In genomic region chr6:116650406-116650805, GRCm38 (mm10) we compare ENCODE assay signal across 8 mouse cellular contexts. TPM values are rescaled to one million over a fixed set of nuclear protein-coding genes. Genes with fewer than 3 reads are reported as not detected.
DNase-seq lines count a peak whose midpoint lies in the region; ATAC-seq lines count a peak whose summit lies in the region.

Gene Depp1, plus strand, starts transcription at chr6:116650609.

- H3K27ac ChIP-seq in neural tube, embryonic 12.5 days, result no peak within 1 kb of the TSS

- H3K4me1 ChIP-seq in neural tube, embryonic 12.5 days, result no peaks in the 10 kb centered on the region; the same call in 1 of the 2 replicates

- no peak within 1 kb of the TSS for H3K9ac ChIP-seq in neural tube, embryonic 12.5 days

- 0 out of 2 replicates have a peak, but pooled peaks cover 3% of the 10 kb centered on the region for H3K27me3 ChIP-seq in neural tube, embryonic 12.5 days (replicated peaks)

- peaks cover 11% of the 10 kb centered on the region for H3K36me3 ChIP-seq in neural tube, embryonic 12.5 days

- no peak within 1 kb of the TSS for H3K4me3 ChIP-seq in neural tube, embryonic 12.5 days

- ATAC-seq in neural tube, embryonic 12.5 days (ENCODE audit: low FRiP score, low read depth), result no peak
- ATAC-seq in inflammation-experienced regulatory T-cells, adult 6 months, result no peak

- H3K4me2 ChIP-seq in neural tube, embryonic 12.5 days (replicated peaks), result no peak within 1 kb of the TSS

- peak; percentile 56 for DNase-seq in 416B (ENCODE audit: low read depth)
- peak; percentile 54 for DNase-seq in embryo, embryonic 11 days
- DNase-seq in heart, postnatal 25 days (ENCODE audit: low spot score), result peak; percentile 68
- peak; percentile 57 for DNase-seq in large intestine, adult 2 months (ENCODE audit: low read depth, low spot score)
- DNase-seq in spleen, postnatal 4 days (ENCODE audit: low spot score in 2 of 2), result no peak
- no peak for DNase-seq in spleen, postnatal 14 days (ENCODE audit: low spot score in 2 of 2)

- WGBS in large intestine, adult 2 months, result 5% methylated on average over 6 of the region's 6 CpGs
- 37% methylated on average over 6 of the region's 6 CpGs for WGBS in neural tube, embryonic 12.5 days

- no peaks in the 10 kb centered on the region for H3K9me3 ChIP-seq in neural tube, embryonic 12.5 days

- intact Hi-C loops in heart, postnatal 25 days (cut with DNase I), result loop anchor here (1.0 to 10.0 kb wide), 5 partner anchors 18 to 1174 kb away; no protein-coding TSS in a partner anchor

RNA-seq across cellular contexts. Expression of gene Depp1, which starts in this region (rescaled TPM):
- 10 to 100 TPM; 45.7 to 58.1 TPM for total RNA-seq in heart, postnatal 25 days (2021)
- 2.2 and 2.9 TPM in 2 replicates for polyA plus RNA-seq in large intestine, adult 2 months (2012; rRNA removed)
- 12.3 and 14.6 TPM in 2 replicates for polyA plus RNA-seq in neural tube, embryonic 12.5 days (2016; fragmentation: Nextera tagmentation; extraction: Ambion mirVana)
- polyA plus RNA-seq in inflammation-experienced regulatory T-cells, adult 6 months (2017; shearing (Covaris generic)), result not detected

Comparison
In these comparisons a context has a peak if more than half of its experiments do, and no peak if none do; other contexts are left out.
1. DNase-seq: peak in 416B (single experiment), embryo, embryonic 11 days (single experiment), heart, postnatal 25 days (single experiment) and large intestine, adult 2 months (single experiment); none in spleen, postnatal 4 days (0 of 2) and spleen, postnatal 14 days (0 of 2).